Mouse (Mus musculus): ENCODE data around the gene Krt28. TPM values are rescaled to one million over a fixed set of nuclear protein-coding genes. Genes with fewer than 3 reads are reported as not detected.

The Krt28 gene
- total RNA-seq (2021), result not detected in 2 replicates
- long read RNA-seq, experiment 1, result 0 reads
- long read RNA-seq, experiment 2, result 0 reads

DNA sequence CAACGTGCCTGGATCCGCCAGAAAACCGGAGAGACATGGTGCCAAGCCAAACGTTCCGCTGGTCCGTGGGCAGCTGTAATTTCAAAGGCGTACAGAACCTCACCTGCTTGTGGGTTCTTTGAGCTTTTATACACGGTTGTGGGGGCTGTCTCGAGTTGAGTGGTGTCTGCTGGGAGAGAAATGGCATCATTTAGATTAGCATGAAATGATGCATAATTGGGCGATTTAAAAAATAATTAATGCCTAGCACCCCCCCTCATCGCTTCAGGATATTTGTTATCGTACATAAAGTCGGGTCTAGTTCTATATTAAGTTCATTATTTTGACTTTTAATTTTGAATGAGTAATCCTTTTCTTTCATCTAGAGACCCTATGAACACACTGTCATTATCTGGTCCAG lies at the start of gene Krt28:
Krt28 (minus strand) TSS at position 101 of the 400 bp plus-strand sequence.
- DNase-seq, result no peak

DNA sequence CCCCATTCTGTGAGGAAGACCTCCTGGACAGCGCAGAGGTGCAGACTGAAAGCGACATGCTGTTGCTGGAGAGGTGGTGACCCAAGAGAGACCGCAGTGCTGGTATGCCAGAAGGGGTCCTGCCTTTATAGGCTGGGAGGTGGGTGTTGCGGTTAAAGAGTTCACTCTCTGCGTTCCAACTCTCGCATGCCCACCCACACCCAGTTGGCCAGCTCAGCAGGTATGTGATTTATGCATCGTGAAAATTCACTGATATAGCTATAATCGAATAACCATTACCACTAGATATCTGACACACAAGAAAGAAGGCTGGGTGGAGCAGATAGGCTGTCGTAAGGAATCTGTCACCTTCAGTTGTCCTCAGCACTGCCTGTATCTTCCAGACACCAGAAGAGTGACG lies 47.5 kb upstream of the Krt28 start, which contains the start of gene Krt12:
Krt12 (minus strand) TSS at position 101 of the 400 bp plus-strand sequence.
- no peak for DNase-seq

DNA sequence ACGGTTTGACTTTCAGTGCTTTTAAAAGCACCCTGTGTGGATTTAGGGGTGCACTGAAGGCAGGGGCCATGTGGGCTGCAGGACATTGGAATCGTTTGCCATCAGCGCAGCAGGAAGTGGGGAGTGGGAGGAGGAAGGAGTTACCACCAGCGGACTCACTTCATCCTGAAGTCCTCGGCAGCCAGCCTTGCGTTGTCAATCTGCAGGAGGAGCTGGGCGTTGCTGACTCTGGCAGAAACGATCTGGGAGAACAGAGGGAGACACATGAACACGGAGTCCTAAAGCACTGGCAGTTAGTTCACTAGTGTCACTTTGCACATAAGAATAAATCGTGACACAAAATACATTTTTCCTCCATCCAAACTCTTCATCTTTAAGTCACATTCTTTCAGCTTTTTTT lies 45.9 kb upstream of the Krt28 start:
- DNase-seq, result no peak

DNA sequence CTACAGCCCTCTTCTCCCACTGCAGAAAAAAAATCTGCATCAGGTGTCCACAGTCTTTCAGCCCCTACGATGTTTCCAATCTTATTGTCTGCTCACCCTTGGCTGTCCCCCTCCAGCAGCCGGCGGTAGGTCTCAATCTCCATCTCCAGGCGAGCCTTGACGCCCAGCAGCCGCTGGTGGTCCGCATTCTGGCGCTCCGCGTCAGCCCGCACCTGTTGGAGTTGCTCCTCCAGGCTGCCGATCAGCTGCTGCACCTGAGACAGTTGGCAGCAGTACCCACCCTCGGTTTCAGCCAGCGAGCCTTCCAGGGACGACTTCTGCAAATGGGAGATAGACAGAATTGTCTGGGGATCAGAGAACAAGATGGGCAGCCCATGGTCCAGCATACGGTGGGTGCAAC lies 43.1 kb upstream of the Krt28 start:
- DNase-seq, result no peak

DNA sequence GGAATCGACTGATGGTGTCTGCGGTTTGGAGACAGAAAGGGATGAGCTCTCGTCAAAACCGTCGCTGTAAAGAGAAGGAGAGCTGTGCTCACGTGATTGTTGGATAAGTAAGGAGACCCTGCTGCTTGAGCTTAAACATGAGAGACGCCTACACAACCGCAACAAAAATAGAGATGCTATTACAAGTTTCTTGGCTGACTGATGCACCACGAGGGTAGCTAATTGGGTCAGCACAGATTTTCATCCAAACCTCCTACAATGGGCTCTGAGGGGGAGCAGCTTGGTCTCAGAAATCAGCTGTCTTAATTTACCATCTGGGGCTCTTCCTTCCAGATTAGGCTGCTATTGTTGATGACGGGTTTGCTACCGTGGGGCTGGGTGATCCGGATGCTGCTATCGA lies 42.2 kb upstream of the Krt28 start:
- DNase-seq, result no peak

DNA sequence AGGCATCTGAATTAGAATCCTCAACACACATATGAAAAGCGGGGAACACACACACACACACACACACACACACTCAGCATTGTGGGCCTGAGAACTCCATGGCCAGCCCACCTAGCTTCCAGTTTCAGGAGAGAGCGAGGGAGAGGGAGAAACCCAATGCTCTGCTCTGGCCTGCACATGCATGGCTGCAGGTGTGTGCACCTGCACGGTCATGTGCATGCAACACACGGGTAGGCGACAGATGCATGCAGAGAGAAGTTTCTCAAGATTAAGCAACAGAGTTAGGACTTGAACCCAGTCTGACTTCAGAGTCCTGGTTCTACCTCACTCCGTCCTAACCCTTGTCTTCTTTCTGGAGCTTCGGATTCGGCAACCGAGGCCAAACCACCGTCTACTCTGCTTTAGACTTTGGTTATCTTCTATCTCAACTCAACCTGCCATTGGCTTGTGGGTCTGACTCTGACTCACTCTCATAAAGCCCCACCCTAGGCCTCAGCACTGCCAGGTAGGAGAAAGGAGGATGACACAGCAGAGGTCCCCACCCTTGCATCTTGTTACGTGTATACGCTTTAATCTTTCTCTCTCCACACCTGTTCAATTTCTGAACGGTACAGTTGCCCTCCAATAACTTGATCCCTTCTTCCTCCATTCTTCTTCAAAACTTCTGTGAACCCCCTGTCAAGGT lies 39.9 kb upstream of the Krt28 start:
- DNase-seq, result no peak

DNA sequence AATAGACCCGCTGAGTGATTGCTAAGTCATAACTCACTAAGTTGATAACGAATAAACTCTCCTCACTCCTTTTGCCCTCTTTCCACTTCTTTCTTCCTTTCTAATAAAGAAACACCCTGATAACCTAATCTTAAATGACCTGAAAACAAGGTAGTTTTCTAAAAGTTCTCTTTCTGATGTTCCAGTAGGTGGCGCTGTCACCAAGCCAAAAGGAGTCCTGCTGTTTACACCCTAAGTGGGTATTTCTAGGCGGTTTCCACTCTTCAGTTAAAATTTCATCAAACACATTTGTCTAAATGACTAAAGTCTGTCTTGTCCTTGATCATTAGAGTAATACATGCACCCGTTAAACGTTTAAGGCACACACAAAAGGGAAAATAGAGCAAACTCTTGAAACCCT lies 38.5 kb upstream of the Krt28 start:
- DNase-seq, result peak; percentile 65

DNA sequence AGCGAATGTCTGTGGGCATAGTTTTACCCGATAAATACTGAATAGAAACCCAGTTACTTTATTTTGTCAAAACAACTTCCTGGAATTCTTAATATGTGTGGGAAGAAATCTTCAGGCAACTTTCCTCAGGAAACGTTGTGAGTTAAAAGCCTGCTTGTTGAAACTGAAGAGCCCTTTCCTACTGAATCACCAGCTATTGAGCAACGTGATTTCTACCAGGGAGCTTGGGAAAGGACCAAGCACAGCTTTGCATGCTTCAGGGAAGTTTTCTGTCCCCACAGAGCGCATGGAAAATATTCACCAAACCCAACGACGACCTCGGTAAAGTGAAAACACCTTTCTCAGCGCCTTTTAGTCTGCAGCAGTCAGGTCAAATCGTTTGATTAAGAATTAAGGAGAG lies 31.5 kb upstream of the Krt28 start:
- no peak for DNase-seq

DNA sequence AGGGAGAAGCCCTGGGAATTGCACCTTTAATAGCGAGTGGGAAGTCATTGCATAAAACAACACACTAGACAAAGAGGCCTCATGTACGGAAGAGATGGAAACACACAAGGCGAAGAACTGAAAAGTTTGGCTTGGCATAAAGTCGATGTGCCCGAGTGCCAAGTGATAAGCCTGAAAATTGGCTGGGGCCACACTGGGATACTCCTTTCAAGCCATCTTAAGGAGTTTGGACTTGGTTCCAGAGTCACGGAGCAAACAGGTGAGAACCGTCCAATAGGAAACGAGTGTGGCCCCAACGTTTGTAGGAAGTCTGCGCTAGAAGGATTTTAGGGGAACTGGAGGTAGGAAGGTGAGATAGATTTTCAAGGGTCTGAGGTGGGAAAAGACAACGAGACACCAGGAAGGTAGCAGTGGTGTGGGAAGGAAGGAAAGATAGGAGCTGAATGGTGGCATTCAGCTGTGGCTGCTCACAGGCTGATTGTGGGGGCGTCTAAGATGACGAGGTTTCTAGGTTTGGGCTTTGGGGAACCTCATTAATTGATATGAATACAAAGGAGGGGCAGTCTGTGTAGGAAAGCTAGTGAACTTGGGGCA lies 25.4 kb upstream of the Krt28 start:
- no peak for DNase-seq

DNA sequence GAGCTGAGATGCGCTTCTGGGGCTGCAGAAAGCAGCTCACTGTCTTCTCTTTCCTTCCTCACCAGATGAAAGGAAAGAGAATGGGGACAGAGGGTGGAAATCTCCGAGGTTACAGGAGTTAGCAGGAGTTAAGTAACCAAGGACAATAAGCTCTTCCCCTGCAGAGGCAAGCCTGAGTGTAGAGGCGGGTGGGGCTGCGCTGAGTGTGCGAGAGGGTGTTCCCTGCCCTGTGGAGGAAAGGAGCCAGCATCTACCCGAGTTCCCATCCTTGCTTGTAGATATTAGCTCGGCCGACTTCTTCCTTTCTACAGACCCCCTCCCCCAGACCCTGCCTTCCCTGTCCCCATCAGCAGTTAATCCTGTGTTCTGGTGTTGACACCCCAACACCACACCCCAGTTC lies 24.1 kb upstream of the Krt28 start:
- no peak for DNase-seq

DNA sequence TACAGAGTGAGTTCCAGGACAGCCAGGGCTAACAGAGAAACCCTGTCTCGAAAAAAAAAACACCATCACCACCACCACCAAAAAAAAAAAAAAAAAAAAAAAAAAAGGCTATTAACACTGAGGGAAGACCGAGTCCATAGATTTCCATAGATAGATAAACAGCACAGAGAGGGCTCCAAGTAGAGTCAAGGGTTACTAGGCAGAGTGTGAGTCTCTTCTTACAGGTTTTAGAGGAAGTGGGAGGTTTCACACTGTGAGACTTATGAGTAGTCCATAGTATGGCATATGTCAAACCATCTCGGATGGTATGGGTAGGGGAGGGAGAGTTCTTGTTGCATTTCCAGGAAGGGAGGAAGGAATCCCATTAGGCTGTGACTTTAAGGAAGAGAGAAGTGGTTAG lies 23.4 kb upstream of the Krt28 start:
- no peak for DNase-seq

DNA sequence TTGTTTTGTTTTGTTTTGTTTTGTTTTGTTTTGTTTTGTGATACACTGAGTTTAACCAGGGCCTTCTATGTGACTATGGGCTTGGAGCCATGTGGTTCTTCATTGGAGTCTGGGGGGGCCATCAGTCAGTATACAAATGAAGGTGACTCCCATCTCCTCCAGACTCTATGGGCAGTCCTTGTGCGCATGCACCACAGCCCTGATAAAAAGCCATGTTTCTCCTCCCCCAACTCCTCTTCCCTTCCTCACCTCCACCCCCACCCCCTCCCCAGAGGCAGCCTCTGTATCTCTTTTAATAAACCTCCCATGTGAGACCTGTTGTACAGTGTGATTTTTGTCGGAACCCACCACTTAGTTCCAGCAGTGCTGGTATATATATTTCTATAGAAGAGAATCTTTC lies 22.0 kb upstream of the Krt28 start:
- no peak for DNase-seq

DNA sequence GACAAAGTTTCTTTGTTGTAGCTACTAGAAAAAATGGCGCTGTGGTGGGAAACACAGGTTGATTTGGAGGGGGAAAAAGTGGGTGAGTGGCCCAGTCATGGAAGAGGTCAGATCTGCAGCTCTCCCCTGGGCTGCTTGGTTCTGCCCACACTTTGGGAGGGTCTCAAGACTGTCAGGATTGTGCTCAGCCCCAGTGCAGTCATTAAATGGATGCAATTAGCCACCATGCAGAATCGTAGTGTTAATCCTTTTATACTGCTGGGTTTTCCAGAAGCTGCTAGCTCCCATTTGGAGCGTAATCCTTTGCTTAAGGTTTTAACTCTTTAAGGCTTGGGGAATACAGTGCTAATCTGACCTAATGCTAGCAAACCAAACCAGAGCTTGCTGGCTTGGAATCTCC lies 21.3 kb upstream of the Krt28 start:
- no peak for DNase-seq

DNA sequence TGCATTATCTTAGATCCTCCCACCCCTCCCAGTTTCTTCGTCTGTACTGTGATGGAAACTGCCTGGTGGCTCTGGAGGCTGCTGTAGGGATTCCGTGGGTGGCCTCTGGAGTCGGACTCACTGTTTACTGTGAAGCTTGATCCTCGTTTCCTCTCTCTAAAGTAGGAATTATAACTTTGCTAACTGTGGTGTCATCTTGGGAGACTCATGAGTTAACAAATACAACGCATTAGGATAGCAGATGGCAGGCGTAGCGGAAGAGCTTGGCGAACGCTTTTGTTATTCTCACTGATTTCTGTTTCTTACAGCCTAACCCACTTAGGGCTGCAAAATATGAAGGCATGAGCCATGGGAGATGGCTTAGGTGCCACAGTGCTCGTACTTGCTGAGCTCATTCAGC lies 17.8 kb upstream of the Krt28 start:
- DNase-seq, result no peak

DNA sequence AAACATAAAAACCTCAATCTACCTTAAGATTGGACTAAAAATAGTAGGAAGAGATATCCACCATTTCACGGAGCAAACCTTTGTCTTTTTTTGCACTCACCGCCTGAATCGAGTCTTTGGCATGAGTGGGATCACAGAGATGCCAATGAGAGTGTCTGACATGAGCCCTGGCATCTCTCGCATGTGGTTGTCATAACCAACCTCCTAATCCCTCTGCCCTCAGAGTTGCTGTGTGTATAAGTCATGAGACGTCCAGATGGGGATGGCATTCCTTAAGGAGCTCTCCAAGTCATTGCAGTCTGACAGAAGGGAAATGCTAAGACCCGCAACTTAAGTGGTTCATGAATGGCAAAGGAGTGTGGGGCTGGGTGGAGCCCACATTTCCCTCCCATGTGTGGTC lies 16.7 kb upstream of the Krt28 start:
- DNase-seq, result no peak

DNA sequence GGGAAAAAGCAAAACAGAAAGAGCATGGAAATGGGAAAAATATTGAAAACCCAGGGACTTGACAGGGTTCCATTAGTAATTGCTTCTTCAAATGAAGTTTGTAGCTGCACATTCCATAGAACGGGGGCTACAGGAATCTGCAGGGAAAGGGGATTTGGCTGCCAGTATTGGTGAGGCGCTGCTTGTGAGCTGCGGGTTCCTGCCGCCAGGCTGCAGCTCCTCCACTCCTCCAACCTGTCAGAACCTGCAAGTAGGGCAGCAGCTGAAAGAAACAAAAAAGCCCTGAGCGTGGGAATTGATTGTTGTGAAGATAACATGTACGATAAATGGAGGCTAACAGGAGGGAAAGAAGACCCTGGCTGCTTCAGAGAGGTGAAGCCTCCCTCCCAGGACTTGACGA lies 16.2 kb upstream of the Krt28 start:
- no peak for DNase-seq

DNA sequence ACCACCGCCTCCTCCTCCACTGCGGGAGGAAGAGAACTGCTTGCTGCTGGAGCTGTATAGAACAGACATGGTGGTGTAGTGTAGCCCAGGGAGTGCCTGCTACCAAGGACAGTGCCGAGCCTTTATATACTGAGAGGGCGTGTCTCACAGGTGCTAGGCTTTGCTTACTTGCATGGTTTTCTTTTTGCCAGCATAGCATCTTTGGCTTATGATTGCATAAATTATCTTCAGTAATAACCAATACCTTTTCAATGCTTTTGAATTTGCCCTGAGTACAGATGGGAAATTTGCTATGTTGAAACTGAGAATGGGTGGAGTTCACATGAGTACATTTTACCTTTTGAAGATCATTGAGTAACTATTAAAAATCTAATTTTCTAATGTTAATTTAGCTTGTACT lies 14.6 kb upstream of the Krt28 start, which contains the start of gene Krt10:
Krt10 (minus strand) TSS at position 101 of the 400 bp plus-strand sequence.
- no peak for DNase-seq

DNA sequence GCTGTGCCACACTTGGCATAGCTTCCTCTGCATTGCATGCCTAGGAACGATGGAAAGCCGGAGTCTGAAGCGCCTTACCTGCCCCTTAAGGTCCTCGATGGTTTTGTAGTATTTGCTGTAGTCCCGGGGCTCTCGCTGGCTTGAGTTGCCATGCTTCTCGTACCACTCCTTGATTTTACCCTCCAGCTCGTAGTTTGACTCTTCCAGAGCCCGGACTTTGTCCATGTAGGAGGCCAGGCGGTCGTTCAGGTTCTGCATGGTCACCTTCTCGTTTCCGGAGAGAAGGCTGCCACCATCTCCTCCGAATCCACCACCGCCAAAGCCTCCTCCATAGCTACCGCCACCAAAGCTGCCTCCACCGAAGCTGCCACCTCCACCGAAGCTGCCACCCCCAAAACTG lies 14.0 kb upstream of the Krt28 start:
- DNase-seq, result no peak

DNA sequence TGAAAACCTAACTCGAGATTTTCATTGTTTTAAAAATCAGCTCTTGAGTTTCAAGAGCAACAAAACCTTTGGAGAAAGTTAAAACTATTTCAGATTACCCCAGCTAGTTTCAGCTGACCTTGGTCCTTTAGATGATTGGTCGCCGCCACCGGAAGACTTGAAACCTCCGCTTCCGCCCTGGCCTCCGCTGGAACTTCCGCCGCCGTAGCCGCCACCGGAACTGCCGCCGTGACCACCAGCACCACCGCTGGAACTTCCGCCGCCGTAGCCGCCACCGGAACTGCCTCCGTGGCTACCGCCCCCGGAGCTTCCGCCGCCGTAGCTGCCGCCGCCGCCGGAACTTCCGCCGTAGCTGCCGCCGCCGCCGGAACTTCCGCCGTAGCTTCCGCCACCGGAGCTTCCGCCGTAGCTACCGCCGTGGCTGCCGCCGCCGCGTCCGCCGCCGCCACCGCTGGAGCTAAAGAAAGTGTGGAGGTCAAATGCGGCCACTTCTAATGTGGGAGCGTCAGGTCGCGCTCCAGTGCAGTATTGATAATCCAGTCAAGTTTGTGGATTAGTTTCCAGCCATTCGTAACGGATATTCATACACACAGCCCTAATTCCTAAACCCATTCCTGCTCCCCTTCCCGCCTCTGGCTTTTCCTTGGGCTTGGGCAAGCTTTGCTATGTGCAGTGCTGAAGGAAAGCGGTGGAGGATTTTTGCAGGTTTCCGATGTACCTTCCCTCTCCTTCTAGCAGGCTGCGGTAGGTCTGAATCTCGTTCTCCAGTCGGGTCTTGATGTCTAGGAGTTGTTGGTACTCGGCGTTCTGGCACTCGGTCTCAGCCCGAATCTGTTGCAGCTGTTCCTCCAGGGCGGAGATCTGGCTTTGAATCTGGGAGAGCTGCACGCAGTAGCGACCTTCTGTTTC lies 11.4 kb upstream of the Krt28 start:
- peak; percentile 95 for DNase-seq

DNA sequence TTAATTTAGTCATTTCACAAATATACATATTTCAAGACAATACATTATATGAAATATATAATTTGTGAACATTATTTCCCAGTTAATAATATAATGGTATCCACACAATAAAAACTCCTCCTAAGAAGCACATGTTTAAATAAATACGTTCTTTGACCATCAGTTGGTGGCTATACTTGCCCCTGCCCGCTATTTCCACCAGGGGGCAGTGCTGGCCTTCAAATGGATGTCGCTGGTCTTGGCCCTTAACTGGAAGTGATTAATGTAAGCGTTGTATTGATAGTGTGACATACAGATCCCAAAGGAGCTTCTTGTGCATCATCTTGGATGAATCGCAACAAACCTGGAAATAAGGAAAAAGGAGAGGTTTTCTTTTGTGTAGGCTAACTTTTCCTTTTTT lies 4.9 kb upstream of the Krt28 start:
- peak; percentile 87 for DNase-seq

DNA sequence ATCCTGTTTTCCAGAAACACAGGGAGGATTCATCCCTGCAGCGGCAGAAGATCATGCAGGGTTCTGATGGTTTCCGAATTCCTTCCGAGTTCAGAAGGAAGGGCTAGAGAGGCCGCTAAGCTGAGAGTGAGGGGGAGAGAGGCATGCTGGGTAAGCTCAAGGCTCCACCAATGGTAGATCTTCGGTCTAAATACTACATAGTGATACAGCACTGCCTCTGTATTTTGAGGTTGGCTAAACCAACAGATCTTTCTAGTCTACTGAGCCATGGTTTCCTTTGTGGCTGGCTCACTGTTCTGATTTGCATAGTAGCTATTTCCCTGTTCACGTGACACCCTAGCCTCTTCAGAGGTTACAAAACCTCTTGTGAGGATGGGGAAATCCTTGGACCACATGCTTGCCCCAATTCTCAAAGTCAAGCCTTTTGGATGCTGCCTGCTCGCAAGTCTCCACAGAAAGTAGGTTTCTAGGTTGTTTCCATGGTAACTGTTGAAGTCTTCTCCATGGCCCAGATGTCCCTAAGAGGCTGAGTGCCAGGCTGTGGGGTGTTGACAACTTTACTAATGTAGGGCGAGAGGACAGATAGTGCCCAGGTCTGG lies 4.8 kb downstream of the Krt28 start:
- no peak for DNase-seq

DNA sequence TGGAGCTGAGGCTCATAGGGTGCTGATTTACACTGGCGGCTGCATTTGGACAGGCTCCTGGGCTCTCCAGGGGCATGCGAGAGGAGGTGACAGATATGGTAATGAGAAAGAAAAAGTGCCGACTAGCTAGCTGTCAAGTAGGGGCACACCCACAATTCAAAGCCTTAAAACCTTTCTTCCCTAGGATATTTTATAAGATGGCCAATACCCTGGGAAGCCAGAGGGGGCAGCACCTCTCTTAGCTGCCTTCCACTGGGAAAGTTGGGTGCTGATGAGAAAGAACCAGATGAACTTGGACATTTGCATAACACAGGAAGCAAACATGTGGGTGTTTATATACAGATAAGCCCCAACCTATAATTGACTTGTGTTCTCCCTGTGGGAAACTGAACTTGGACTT lies 5.5 kb downstream of the Krt28 start:
- peak; percentile 36 for DNase-seq

DNA sequence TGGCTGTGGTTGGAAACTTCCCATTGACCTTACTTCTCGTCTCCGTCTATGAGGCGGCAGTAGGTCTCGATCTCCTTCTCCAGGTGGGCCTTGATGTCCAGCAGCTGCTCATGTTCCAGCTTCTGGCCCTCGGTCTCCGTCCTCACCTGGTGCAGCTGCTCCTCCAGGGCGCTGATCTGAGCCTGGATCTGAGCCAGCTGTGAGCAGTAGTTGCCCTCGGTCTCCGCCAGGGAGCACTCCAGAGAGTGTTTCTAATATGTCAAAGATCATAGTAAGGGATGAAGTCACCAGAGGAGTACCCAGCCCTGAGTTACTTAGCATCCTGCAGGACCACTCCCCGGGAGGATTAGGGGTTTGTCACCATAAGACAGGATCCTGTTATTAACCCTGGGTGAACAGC lies 7.9 kb downstream of the Krt28 start:
- peak; percentile 59 for DNase-seq

Measured in adrenal gland, postnatal 14 days (tissue).